Mouse (Mus musculus) thymus, adult 18-20 months (tissue): ENCODE measurements around the gene Ino80b.

Source experiments
- DNase-seq, 2 experiments: peaks; one replicate each; pipeline ENCODE4 v3.0.0; 2022; ENCODE audit warnings: mixed read lengths in 2 of 2

Gene Ino80b

GRCm38 (mm10) chr6:83138056-83138455, 12.8 kb upstream of the Ino80b start:
- DNase-seq: no peak

DNA sequence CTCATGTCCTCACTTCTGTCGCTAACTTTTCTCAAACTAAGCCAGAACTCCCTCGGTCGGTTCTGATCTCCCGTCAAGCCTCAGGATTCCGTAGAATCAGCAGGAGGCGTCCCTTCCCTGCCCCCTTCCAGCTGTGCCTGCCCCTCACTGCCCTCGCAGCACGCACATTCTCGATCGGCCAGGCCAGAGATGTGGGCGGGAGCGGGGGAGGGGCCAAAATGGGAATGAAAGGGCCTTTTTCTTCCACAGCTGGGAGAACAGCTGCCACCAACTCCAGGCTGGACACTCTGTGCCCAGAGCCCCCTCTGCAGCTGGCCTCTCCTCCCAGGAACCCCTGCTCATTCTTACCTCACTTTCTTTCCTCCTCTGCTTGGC, 12.3 kb upstream of the Ino80b start:
- no peak for DNase-seq

DNA sequence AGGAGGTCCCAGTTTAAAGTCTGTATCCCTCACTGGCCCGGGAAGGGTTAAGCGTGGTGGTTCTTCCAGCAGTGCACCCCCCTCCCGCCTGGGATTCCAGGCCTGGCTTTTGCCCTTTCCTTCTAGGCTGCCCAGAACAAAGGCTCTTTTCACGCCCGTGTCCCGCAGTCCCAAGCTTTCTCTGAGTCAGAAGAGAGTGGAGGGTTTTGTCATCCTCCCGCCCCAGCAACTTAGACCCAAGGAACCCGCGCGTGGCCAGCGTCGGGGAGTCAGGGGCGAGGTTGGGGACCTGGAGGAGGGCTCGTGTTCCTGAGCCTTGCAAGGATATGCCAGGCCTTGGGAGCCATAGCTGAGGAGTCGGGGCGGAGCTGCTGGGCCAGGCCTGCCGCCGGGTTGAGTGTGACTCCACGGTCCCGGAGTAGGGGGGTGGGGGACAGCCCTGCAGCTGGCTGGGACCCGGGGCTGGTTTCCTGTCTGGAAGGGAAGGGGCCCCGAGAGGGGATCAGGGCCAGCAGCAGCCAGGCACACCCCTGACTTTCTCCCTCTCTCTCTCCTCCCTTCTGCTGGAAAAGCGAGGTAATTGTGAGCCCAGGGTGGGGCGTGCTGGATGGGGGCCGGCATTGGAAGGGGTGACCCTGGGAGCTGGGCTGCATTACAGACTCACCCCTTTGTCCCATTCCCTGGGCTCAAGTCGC, 11.8 kb upstream of the Ino80b start:
- DNase-seq: peak in 1 of 2 experiments; percentile 21

DNA sequence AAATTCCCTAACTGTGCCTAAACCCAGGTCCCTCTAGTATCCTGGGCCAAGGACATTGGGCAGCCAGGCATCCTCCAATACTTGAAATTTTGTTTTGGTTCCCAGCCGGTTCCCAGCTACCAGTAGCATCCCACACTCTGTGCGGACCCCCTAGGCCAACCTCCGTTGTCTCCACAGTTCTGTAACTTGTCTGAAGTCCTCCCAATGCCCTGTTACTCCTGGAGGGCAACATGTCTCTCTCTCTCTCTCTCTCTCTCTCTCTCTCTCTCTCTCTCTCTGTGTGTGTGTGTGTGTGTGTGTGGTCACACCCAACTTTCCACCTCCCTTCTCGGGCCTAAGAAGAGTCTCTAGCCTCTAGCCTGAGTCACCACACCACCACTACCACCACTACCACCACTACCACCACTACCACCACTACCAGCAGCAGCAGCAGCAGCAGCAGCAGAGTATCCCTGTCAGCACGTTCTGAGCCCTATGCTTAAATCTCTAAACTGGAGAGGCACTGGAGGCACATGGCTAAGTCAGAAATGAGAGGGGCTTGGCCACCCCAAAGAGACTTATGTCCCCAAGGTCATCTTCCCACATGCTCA, 11.2 kb upstream of the Ino80b start:
- no peak for DNase-seq

GRCm38 (mm10) chr6:83135571-83136161, 10.4 kb upstream of the Ino80b start:
- no peak for DNase-seq

- DNase-seq: no peak
Measured at GRCm38 (mm10) chr6:83134951-83135513, 9.8 kb upstream of the Ino80b start, which contains the start of gene Rtkn. Gene Rtkn (plus strand): TSS chr6:83135463.

DNA sequence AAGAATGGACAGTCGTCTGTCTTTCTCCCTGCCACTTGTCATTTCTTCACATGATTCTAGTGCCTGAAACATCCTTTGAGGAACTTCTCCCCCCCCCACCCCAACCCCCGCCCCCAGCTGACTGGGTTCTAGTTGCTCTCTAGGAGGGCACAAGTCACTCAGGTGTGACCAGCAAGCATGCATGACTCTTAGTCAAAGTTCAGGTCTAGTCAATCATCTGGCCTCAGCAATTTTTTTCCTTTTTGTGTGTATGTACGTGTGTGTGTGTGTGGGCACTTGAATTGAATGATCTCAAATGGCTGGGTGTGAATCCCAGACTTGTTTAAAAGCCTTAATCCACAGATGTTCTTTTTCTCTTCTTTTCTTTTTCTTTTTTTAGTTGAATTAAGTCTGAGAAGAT, 9.0 kb upstream of the Ino80b start:
- no peak for DNase-seq

- DNase-seq: no peak
Measured at GRCm38 (mm10) chr6:83132176-83132919, 7.1 kb upstream of the Ino80b start.

DNA sequence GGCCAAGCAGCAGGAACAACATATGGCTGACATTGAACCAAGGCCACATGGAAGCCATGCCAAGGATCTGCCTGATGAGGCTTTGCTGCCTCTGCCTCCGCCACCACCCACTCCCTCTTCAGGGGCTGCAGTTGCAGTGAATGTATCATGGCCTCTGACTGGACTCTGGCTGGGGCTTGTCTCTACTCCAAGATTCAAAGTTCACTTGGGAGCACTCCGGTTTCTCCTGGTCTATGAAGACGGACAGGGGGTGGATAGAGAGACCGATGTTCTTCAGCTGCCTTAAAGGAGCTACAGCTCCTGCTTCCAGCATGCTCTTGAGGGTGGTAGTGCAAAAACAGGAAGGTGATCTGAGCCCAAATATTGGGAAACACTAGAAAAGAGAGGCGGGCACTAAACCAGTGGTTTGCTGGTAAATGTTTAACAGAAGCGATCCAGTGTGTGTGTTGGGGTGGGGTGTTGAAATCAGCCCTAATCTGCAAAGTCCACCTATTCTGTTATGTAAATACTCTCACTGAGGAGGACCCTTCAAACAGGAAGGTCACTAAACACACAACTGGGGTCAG, 6.3 kb upstream of the Ino80b start:
- no peak for DNase-seq

GRCm38 (mm10) chr6:83127419-83127818, 2.2 kb upstream of the Ino80b start:
- no peak for DNase-seq

- peak; percentile 77 to 87 for DNase-seq
Measured at GRCm38 (mm10) chr6:83124851-83125312, 349 bp downstream of the Ino80b start.

- no peak for DNase-seq
Measured at GRCm38 (mm10) chr6:83122961-83123360, 2.3 kb downstream of the Ino80b start.

DNA sequence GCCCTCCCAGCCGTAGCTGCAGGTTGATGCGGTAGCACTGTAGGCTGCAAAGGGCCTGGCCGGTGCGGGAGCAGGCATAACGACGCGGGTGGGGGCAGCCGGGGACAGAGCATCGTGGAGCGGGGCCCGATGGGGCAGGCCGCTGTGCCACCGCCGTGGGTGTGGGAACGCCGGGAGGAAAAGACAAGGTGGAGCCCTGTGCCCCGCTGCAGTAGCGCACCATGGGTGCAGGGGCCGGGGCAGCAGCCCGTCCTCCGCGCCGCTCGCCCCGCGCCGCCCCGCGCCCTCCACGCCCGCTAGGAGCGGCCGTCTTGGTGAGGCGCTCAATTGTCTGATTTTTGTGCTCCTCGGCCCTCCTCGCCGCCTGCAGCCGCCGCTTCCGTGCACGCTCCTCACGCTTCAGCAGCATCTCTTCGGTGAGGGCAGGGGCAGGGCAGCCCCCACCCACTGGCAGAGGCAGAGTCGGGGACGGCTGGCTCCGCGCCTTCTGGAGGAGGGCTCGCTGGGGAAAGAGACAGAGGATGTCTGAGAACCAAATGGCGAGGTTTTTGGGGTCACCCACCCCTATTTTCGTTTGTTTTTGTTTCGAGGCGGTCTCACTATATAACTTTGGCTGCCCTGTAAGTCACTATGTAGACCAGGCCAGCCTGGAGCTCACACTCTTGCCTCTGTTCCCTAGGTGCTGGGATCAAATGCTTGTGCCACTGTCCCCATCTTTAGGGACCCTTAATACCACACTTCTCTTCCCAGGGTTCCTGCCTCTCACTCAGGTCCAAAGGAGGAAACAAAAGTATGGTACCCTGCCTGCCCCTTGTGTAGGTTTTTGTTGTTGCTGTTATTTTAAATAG, 3.1 kb downstream of the Ino80b start:
- DNase-seq: peak in 1 of 2 experiments; percentile 44

GRCm38 (mm10) chr6:83120930-83121862, 4.0 kb downstream of the Ino80b start, which contains the start of gene Wbp1:
Gene Wbp1 (minus strand): TSS chr6:83121559.
- peak; percentile 91 to 97 for DNase-seq

GRCm38 (mm10) chr6:83119734-83120051, 5.5 kb downstream of the Ino80b start:
- no peak for DNase-seq

- DNase-seq: peak in 1 of 2 experiments; percentile 21
Measured at GRCm38 (mm10) chr6:83118825-83119733, 6.2 kb downstream of the Ino80b start.

DNA sequence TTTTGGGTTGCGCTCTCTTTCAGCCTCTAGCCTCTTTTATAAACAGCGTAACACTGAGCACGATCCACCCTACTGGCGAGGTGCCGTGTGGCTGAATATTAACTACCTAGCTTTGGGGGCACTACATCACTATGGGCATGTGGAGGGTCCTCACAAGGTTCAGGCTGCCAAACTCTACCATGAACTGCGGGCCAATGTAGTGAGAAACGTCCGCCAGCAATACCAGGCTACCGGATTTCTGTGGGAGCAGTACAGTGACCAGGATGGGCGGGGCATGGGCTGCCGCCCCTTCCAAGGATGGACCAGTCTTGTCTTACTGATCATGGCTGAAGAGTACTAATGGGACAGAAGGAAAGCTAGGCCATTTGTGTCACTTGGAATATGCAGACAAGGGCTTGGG, 6.9 kb downstream of the Ino80b start:
- no peak for DNase-seq

GRCm38 (mm10) chr6:83117616-83118015, 7.6 kb downstream of the Ino80b start:
- DNase-seq: no peak

GRCm38 (mm10) chr6:83117165-83117438, 8.1 kb downstream of the Ino80b start:
- no peak for DNase-seq
